Mouse (Mus musculus) erythroblast, embryonic 14.5 days (primary cell): ENCODE results near the gene Fkbp10.

ENCODE experiments used
- GATA1 ChIP-seq: IDR thresholded peaks from 2 replicates; pipeline ENCODE4 v1.6.1; 2012; ENCODE audit warnings: low read length, inconsistent platforms, mixed read lengths
- TAL1 ChIP-seq: IDR thresholded peaks from 3 replicates; pipeline ENCODE4 v1.6.1; 2012; ENCODE audit warnings: low read length, inconsistent platforms, mixed read lengths

DNA sequence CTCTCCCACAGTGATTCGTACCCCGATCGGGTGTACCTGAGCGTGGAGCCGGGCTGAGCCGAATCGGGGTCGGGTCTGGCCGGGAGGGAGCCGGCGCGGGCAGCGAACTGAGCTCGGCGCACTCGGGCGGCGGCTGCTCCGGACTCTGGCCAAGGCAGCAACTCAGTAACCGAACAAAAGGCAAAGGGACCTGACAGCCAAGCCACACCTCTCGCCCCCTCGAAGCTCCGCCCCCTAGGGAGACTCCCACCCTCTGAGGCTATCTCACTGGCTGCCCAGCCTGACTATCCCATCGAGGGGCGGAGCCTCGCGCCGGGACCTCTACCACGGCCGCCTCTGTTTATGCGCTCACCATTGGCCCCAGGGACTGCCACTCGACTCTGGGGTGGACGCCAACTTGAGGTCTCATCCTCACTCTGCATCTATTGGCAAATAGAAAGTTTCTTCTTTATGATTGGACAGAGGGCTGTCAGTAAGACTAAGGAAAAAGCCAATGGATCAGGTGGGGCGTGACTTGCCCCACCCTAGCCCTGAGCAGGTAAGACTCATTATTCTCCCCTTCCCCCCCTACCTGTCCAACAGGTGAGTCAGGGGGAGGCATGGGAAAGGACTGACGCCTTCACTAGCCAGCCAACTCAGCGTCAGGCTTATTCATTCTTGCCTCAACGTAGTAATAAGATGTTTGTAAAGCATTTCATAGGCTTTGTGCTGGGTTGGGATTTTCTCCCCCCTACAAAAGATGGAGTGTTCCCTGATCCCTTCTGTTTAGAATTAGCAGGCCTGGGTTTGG is 17.7 kb upstream of the Fkbp10 start, which contains the start of gene Jup:
- TF ChIP-seq GATA1 (no peak), TAL1 (no peak)
